Mouse (Mus musculus) right cerebral cortex, postnatal 10 days (tissue): ENCODE measurements around the gene Igfbp4.

Experiments
- DNase-seq, 2 experiments: peaks; one replicate each; pipeline ENCODE4 v3.0.0; 2021; ENCODE audit warnings: low spot score in 2 of 2

Igfbp4 gene

DNA sequence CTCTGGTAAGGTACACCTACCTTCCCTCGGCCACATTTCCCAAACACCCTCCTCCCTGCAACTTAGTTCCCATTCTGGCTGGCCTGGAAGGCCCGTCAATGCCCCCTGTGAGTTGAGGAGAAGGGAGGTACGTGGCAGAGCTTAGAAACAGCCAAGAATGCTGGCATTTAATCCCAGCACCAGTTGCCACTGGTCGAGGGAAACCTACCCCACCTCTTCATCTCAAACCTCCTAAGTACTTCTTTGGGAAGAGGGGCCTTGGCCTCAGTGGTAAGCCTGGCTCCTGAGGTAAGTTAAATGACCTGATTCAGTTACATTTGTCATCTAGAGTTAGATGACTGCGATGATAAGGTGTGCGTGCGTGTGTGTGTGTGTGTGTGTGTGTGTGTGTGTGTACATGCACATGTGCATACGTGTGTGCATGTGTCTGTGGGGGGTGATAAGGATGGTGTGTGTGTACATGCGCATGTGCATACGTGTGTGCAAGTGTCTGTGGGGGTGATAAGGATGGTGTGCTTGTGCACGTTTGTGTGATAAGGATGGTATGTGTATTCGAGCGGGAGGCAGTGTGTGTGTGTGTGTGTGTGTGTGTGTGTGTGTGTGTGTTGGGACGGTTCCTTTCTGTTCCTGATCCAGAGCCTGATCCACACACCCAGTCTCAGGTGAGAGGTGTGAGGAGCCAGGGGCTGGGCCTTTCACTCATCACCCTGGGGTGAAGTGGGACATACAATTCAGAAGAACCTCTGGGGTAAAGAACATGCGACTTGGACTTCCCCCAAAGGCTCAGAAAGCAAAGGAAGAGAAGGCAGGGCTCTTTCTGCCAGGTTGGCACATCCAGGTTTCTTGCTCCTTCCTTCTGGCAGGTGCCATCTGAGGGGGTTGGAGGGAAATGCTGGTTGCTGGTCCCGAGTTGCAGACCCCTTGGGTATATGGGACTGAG is 1.1 kb downstream of the Igfbp4 start:
- DNase-seq, result no peak

- no peak for DNase-seq
Observed at GRCm38 (mm10) chr11:99042834-99043431, 1.9 kb downstream of the Igfbp4 start.

GRCm38 (mm10) chr11:99043632-99044031 is 2.6 kb downstream of the Igfbp4 start:
- no peak for DNase-seq

DNA sequence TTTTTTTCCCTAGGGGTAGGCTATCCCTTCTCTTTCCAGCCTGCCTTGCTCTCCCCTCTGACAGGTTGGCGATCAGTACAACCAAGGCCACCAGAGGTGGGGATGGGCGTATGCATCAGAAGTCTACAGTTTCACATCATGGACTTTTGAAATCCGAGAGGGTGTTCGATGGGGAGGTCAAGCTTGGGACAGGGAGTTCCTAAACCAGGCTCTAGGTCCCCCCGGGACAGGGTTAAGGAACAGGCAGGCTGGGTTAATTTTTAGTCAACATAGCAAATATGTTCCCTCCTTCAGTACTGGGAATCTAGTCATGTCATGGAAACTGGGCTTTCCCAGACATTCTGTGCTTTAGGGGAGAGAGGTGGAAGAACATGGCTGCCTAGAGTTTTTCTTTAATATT is 3.3 kb downstream of the Igfbp4 start:
- DNase-seq, result no peak

- DNase-seq, result no peak
Observed at GRCm38 (mm10) chr11:99045159-99045889, 4.3 kb downstream of the Igfbp4 start.

DNA sequence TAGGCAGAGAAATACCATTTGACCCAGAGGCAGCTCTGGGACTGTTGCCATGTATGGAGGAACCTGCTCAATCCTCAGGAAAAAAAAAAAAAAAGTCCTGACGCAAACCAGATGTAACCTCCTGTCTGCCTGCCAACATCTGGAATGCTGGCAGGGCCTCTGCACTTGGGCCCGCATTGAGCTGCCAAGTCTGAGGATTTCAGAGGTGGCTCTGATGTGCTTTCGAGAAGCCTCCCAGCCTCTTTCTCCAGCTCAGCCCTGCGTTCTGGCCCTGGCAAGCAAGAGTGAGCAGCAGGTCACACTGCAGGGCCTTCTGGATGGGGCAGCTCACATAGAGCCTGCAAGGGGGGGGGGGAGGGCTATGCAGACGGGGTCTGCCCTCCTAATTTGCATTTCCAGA is 6.1 kb downstream of the Igfbp4 start:
- no peak for DNase-seq

DNA sequence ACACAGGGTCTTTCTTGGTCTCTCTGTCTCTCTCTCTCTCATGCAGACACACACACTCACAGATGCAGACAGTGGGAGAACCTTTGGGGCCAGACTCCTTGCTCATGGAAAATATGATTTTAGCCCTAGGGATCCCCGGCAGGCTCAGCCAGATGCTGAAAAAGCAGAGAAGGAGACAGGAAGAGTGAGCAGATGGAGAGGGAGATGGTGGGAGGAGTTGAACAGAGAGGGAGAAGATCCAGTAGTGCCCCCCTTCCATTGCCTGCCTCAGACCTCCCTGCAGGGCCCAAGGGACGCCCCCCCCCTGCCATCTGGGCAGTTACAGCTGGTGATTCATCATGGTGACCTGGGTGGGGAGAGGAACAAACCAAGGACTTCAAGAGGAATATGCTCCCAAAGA is 6.6 kb downstream of the Igfbp4 start:
- no peak for DNase-seq

DNA sequence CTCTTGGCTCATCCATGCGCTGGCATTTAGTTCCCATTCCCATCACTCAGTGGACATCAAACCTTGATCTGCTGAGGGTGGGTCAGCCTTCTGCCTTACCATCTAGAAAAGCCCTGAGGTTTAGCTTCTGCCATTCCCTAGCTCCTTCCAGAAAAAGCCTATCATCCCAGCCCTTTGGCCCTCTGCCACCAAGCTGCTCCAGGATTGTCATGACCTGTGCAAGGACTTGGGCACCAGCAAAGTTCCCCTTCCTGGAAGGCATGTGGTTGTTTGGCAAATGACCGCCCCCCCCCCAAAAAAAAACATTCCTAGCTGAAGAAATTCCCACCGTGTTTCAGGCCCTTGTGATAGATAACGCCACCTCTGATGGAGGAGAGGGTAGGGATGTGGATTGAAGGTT is 14.1 kb downstream of the Igfbp4 start:
- no peak for DNase-seq

GRCm38 (mm10) chr11:99055571-99056452 is 14.8 kb downstream of the Igfbp4 start:
- DNase-seq, result no peak

GRCm38 (mm10) chr11:99060435-99060834 is 19.4 kb downstream of the Igfbp4 start:
- DNase-seq, result no peak

- no peak for DNase-seq
Observed at GRCm38 (mm10) chr11:99062661-99063060, 21.6 kb downstream of the Igfbp4 start.

DNA sequence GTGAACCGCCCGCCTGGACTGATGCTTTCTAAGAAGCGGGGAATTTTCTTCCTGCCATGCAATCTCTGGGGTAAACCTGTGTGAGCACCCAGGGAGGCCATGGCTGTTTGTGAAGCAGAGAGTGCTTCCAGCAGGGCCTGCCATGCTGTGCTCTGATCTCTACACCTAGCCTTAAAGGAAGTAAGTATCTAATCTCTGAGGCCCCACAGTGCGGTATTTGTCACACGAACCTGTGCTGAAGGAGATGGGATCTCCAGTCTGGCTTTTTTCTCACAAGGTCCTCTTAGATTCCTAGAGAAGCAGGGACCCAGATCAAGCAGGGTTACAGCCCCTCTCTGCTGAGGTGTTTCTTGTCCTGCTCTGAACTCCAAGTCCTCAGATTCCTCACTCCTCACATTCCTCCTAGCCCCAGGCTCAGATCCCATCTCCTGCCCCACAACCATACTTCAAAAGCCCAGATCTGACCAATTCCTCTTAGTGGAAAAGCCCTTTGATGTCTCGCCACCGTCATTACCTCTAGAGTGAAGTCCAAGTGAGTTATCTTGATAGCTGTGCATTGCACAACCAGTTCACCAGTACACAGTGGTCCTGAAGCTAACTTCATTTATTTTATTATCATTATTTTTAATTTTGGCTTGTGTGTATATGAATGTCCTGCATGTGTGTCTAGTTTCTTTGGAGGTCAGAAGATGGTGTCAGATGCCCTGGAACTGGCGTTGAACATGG is 22.5 kb downstream of the Igfbp4 start:
- DNase-seq, result no peak

DNA sequence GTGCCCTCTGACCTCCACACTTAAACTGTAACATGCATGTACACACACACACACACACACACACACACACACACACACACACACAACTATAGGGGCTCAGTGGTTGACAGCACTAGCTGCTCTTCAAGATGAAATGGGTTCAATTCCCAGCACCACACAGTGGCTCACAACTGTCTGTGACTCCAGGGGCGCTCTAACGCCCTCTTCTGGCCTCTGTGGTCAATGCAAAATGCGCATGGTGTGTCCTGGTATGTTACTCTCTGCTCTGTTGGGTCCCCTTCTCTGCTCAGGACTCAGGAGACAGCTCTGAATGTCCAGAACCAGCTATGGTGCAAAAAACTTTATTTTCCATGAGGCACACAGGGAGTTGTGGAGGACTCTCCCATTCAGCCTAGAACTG is 24.3 kb downstream of the Igfbp4 start:
- no peak for DNase-seq

DNA sequence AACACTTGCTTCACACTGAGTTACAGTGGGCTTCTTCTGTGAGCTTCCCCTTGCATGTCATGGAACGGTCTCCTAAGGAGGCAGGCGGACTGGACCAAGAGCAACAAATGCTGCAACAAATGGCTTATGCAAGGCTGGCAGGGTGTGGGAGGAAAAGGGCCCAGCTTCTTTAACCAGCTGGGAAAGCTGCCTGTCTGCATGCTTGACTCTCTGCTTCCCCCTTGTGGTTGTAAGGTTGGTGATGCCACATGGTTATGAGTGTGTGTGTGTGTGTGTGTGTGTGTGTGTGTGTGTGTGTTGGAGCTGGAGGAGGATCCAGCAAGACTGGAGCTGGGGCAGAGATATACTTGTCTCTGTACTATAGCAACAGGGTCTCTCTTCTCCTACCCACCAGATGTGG is 24.9 kb downstream of the Igfbp4 start:
- peak; percentile 83 to 88 for DNase-seq

GRCm38 (mm10) chr11:99067591-99067990 is 26.5 kb downstream of the Igfbp4 start:
- DNase-seq, result no peak

DNA sequence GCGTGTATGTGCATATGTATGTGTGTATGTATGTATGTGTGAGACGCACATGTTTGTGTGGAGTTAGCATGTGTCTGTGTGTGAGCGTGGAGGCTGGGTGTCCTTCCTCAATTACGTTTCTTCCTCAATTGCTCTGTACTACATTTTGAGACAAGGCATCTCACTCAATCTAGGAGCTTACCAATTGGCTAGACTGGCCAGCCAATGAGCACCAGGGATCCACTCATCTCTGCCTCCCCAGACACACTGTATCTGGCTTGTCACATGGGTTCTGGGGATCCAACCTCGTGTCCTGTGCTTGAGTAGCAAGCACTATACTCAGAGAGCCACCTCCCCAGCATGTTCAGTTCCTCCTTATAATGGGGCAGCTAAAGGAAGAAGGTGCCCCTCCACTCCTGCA is 27.4 kb downstream of the Igfbp4 start:
- DNase-seq, result no peak

DNA sequence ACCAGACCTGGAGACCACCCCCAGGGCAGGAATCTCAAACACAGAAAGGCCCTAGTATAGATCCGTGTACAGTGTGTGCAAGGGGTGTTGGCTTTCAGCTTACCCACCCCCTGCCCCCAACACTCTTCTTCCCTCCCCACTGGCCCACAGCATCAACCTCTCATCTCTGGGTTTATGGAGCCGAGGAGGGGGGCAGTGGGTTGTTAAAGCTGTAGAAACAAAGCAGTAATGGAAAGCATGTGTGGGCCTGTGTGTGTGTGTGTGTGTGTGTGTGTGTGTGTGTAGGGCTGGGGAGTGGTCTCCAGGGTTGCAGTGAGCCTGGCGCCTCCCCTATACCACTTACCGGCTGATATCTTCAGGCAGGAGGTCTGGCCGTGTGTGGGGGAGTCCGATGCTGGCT is 30.8 kb downstream of the Igfbp4 start:
- no peak for DNase-seq

- DNase-seq, result no peak
Observed at GRCm38 (mm10) chr11:99073781-99074180, 32.7 kb downstream of the Igfbp4 start.

DNA sequence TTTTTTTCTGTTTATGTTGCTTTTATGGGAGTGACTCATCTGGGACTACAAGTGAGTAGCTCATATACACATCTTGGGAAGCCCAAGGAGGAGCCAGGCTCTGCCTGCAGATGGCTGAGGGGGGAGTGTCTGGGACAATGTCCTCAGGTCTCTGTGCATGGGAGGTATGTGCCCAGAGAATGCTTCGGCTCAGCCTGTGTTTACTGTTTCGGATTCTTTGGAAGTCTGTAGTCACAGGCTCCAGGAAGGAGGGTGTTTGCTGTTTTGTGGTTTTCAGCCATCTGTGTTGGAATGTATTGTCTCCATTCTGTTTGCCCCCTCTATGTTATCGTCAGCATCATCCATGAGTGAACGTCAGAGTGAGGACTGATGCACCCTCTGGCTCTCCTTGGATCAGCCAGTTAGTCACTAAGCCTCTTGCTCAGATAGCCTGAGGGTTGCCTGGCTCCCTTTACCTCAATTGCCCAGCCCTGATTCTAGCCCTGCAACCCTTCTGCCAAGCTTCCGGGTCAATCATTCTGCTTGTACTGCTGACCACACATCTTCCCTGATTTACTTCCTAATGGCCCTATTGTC is 35.8 kb downstream of the Igfbp4 start:
- DNase-seq, result no peak

- no peak for DNase-seq
Observed at GRCm38 (mm10) chr11:99077869-99078268, 36.8 kb downstream of the Igfbp4 start.
